Mouse (Mus musculus): ENCODE measurements around the gene Nf1. TPM values are rescaled to one million over a fixed set of nuclear protein-coding genes. Genes with fewer than 3 reads are reported as not detected.

Gene Nf1
- polyA plus RNA-seq, 1 experiment: 8.0 TPM

DNA sequence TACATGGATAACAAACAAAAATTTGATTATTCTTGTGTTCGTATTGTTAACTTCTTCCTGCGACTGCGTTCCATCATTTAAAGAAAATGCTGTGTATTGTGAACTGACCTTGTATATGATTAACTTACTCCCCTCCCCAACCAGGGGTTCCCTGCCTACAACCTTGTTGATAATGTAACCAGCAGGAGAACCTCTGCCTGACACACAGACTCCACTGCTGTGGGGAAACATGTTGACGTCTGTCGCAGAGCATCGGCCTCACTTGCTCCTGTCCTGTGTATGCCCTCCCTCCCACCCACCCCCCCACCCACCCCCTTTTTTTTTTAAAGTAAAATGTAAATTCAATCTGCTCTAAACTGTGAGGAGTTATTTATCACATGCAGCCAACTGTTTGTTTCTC lies 241.8 kb downstream of the Nf1 start:
- H3K79me3 ChIP-seq (ENCODE audit: low read depth): no peaks in the 10 kb centered on the region
- no peaks in the 10 kb centered on the region for H3K27me3 ChIP-seq (ENCODE audit: control insufficient read depth, insufficient read depth, insufficient read length)
- peaks cover 25% of the 10 kb centered on the region for H3K36me3 ChIP-seq (ENCODE audit: control insufficient read depth, insufficient read depth)
- TF ChIP-seq CEBPB (IDR thresholded peaks at IDR 0.05; ENCODE audit: low read depth): no peak
- no peak for TF ChIP-seq MYOG (IDR thresholded peaks at IDR 0.05; ENCODE audit: control insufficient read depth, extremely low read depth, insufficient read length)
- TF ChIP-seq MYOD1 (IDR thresholded peaks at IDR 0.05; ENCODE audit: control insufficient read depth, insufficient read length, low read depth): no peak
- no peak for TF ChIP-seq FOSL1 (IDR thresholded peaks at IDR 0.05; ENCODE audit: insufficient read depth, low read length, poor library complexity, severe bottlenecking)
- TF ChIP-seq MAX (IDR thresholded peaks at IDR 0.05): no peak
- TF ChIP-seq USF1 (IDR thresholded peaks at IDR 0.05; ENCODE audit: low read depth): no peak
- no peak for TF ChIP-seq CTCF (IDR thresholded peaks at IDR 0.05; ENCODE audit: control insufficient read depth, insufficient read depth, insufficient read length)
- no peak overlapping the region for H3K4me3 ChIP-seq (ENCODE audit: insufficient read depth, poor library complexity, severe bottlenecking)
- H3ac ChIP-seq (ENCODE audit: control insufficient read depth, insufficient read length, low read depth): no peak overlapping the region
- H3K79me2 ChIP-seq (ENCODE audit: control insufficient read depth, insufficient read depth): no peaks in the 10 kb centered on the region

DNA sequence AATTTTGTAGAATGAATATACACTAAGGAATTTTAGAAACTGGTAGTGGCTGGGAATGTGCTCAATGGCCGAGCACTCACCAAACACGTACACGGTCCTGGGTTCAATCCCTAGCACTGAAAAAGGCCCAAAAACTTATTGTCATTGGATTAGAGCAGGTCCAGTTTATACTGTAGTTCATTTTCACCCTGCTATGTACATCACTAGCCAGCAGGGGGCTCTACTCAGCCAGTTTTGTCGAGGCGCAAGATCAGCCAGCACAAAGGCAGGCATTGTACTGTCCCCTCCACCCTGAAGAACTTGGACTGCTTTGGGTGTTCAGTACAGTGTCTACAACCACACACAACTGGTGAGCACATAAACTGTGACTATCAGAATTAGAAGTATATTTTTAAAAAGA lies 244.7 kb downstream of the Nf1 start:
- Histone ChIP-seq H3ac (ENCODE audit: control insufficient read depth, insufficient read length, low read depth) (no peak overlapping the region), H3K27me3 (ENCODE audit: control insufficient read depth, insufficient read depth, insufficient read length) (peaks cover 9% of the 10 kb centered on the region), H3K79me2 (ENCODE audit: control insufficient read depth, insufficient read depth) (no peaks in the 10 kb centered on the region), H3K4me3 (ENCODE audit: insufficient read depth, poor library complexity, severe bottlenecking) (no peak overlapping the region), H3K36me3 (ENCODE audit: control insufficient read depth, insufficient read depth) (peaks cover 6% of the 10 kb centered on the region), H3K79me3 (ENCODE audit: low read depth) (no peaks in the 10 kb centered on the region)
- TF ChIP-seq CEBPB (IDR thresholded peaks at IDR 0.05; ENCODE audit: low read depth) (no peak), FOSL1 (IDR thresholded peaks at IDR 0.05; ENCODE audit: insufficient read depth, low read length, poor library complexity, severe bottlenecking) (no peak), CTCF (IDR thresholded peaks at IDR 0.05; ENCODE audit: control insufficient read depth, insufficient read depth, insufficient read length) (peak; percentile 71), MYOD1 (IDR thresholded peaks at IDR 0.05; ENCODE audit: control insufficient read depth, insufficient read length, low read depth) (no peak), USF1 (IDR thresholded peaks at IDR 0.05; ENCODE audit: low read depth) (no peak)

DNA sequence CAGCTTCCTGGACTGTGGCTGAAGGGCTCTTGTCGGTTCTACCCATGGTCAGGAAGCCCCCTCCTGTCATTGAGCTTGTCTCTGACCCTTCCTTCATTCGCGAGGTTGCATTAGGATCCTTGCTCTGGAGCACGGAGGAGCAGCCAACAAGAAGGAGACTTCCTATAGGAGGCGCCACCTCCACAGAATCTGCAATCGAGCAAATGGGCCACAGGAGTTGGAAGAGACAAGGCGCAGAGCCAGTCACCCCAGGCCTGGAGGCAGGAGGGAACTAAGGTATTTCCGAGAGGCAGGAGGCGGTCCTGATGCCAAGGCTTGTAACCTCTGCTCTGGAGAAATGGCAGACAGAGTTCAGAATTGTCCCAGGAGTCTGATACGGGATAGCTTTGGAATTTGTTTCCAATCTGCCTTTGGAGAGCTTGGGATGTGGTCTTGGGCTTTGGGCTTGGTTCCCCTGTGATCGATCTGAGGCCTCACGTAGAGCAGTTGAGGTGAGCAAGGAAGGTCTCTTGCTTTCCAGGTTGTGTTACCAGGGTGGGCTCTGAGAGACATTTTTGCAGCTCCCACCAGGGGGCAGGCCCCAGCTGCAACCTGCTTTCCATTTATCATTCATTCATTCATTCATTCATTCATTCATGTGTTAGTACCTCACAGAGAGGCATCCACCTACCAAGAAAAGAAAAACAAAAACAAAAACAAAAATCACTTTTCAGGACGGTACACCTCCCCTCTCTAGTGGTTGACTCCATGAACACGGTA lies 250.0 kb downstream of the Nf1 start:
- H3K4me3 ChIP-seq (ENCODE audit: insufficient read depth, poor library complexity, severe bottlenecking): no peak overlapping the region
- no peaks in the 10 kb centered on the region for H3K79me3 ChIP-seq (ENCODE audit: low read depth)
- no peaks in the 10 kb centered on the region for H3K36me3 ChIP-seq (ENCODE audit: control insufficient read depth, insufficient read depth)
- no peaks in the 10 kb centered on the region for H3K79me2 ChIP-seq (ENCODE audit: control insufficient read depth, insufficient read depth)
- H3K27me3 ChIP-seq (ENCODE audit: control insufficient read depth, insufficient read depth, insufficient read length): peaks cover 49% of the 10 kb centered on the region
- no peak overlapping the region for H3ac ChIP-seq (ENCODE audit: control insufficient read depth, insufficient read length, low read depth)
- no peak for TF ChIP-seq MYOG (IDR thresholded peaks at IDR 0.05; ENCODE audit: control insufficient read depth, extremely low read depth, insufficient read length)
- TF ChIP-seq FOSL1 (IDR thresholded peaks at IDR 0.05; ENCODE audit: insufficient read depth, low read length, poor library complexity, severe bottlenecking): no peak
- TF ChIP-seq MAX (IDR thresholded peaks at IDR 0.05): no peak
- no peak for TF ChIP-seq CEBPB (IDR thresholded peaks at IDR 0.05; ENCODE audit: low read depth)
- TF ChIP-seq CTCF (IDR thresholded peaks at IDR 0.05; ENCODE audit: control insufficient read depth, insufficient read depth, insufficient read length): no peak
- no peak for TF ChIP-seq USF1 (IDR thresholded peaks at IDR 0.05; ENCODE audit: low read depth)
- no peak for TF ChIP-seq MYOD1 (IDR thresholded peaks at IDR 0.05; ENCODE audit: control insufficient read depth, insufficient read length, low read depth)

DNA sequence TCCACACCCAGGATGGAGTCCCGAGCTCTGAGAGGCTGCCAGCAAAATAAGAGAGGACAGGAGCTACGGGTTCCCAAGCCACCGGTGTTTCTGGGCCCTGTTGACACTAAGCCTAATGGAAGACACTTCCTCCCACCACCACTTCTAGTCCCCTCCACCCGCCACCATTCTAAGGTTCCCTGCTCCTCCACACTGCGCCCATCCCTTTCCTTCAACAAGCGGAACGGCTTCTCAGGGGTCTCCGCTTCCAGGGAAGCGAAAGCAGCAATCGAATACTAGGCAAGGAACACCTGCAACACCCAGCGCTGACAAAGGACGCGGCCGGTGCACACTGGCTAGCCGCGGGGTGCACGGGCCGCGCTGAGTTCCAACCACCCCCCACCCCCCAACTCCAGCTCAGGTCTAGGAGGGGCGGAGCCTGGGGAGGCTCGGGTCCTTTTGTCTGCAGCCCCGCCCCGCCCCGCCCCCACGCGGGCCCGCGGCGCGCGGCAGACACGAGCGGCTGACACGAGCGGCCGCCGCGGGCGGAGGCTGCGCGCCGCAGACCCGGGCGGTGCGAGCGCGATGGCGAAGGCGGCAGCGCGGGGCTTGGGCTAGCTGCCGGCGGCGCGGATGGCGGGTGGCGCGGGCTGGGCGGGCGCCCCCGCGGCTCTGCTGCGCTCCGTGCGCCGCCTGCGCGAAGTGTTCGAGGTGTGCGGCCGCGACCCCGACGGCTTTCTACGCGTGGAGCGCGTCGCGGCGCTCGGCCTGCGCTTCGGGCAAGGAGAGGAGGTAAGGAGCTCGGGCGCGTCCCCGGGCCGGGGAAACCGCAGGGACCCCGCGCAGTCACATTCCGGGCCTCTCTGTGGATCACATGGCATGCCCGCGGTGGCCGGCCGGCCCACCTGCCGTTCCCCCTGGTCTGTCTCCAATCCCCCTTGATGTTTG lies 251.4 kb downstream of the Nf1 start, which contains the start of gene Rab11fip4:
Gene Rab11fip4 (plus strand): TSS at position 549 of the 927 bp plus-strand sequence.
- Histone ChIP-seq H3K79me3 (ENCODE audit: low read depth) (no peaks in the 10 kb centered on the region), H3K79me2 (ENCODE audit: control insufficient read depth, insufficient read depth) (no peaks in the 10 kb centered on the region), H3K27me3 (ENCODE audit: control insufficient read depth, insufficient read depth, insufficient read length) (peaks cover 51% of the 10 kb centered on the region), H3K36me3 (ENCODE audit: control insufficient read depth, insufficient read depth) (no peaks in the 10 kb centered on the region), H3ac (ENCODE audit: control insufficient read depth, insufficient read length, low read depth) (peak within 1 kb of the TSS; percentile 24), H3K4me3 (ENCODE audit: insufficient read depth, poor library complexity, severe bottlenecking) (no peak within 1 kb of the TSS)
- TF ChIP-seq FOSL1 (IDR thresholded peaks at IDR 0.05; ENCODE audit: insufficient read depth, low read length, poor library complexity, severe bottlenecking): no peak
- no peak for TF ChIP-seq MYOG (IDR thresholded peaks at IDR 0.05; ENCODE audit: control insufficient read depth, extremely low read depth, insufficient read length)
- no peak for TF ChIP-seq CTCF (IDR thresholded peaks at IDR 0.05; ENCODE audit: control insufficient read depth, insufficient read depth, insufficient read length)
- no peak for TF ChIP-seq USF1 (IDR thresholded peaks at IDR 0.05; ENCODE audit: low read depth)

DNA sequence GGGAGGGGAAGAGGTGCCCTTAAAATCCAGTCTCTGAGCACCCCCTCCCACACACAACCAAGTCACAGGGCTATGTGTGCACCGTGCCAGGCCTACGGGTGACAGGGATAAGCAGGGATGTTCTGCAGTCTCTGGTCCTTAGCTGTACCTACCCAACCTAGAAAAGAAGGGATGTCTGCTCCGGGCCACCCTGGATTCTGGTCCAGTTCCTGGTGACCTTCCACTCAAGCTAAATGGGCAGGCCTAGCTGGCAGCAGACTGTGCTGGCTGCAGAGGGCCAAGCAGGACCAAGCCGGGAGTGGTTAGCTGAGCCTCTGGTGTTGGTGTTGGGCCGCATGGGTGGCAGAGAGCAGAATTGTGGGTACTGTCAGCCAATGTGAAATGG lies 252.1 kb downstream of the Nf1 start:
- Histone ChIP-seq H3ac (ENCODE audit: control insufficient read depth, insufficient read length, low read depth) (no peak overlapping the region), H3K27me3 (ENCODE audit: control insufficient read depth, insufficient read depth, insufficient read length) (peaks cover 52% of the 10 kb centered on the region), H3K4me3 (ENCODE audit: insufficient read depth, poor library complexity, severe bottlenecking) (no peak overlapping the region), H3K79me2 (ENCODE audit: control insufficient read depth, insufficient read depth) (no peaks in the 10 kb centered on the region), H3K36me3 (ENCODE audit: control insufficient read depth, insufficient read depth) (no peaks in the 10 kb centered on the region), H3K79me3 (ENCODE audit: low read depth) (no peaks in the 10 kb centered on the region)
- TF ChIP-seq CEBPB (IDR thresholded peaks at IDR 0.05; ENCODE audit: low read depth) (no peak), USF1 (IDR thresholded peaks at IDR 0.05; ENCODE audit: low read depth) (no peak), FOSL1 (IDR thresholded peaks at IDR 0.05; ENCODE audit: insufficient read depth, low read length, poor library complexity, severe bottlenecking) (no peak), MYOG (IDR thresholded peaks at IDR 0.05; ENCODE audit: control insufficient read depth, extremely low read depth, insufficient read length) (no peak), MYOD1 (IDR thresholded peaks at IDR 0.05; ENCODE audit: control insufficient read depth, insufficient read length, low read depth) (no peak), MAX (IDR thresholded peaks at IDR 0.05) (no peak), CTCF (IDR thresholded peaks at IDR 0.05; ENCODE audit: control insufficient read depth, insufficient read depth, insufficient read length) (no peak)
